Mouse (Mus musculus): ENCODE measurements at regions not wholly inside any gene's neighbourhood (a gene's known extent, or its start where the extent isn't known, plus 50 kb on each side); places are given as distances from the start of the nearest gene placed in this dataset.
A peak's percentile ranks its signal among the peaks of the same experiment; 100 is the strongest.

GRCm38 (mm10) chr12:92292460-92293340 lies 443.7 kb upstream of the Sel1l start:
- DNase-seq (ENCODE audit: low read depth, low spot score): no peak

- no peak for DNase-seq (ENCODE audit: low read depth, low spot score)
Measured at GRCm38 (mm10) chr12:92291490-92291889, 442.5 kb upstream of the Sel1l start.

- DNase-seq (ENCODE audit: low read depth, low spot score): no peak
Measured at GRCm38 (mm10) chr12:92285511-92285910, 436.6 kb upstream of the Sel1l start.

- DNase-seq (ENCODE audit: low read depth, low spot score): no peak
Measured at GRCm38 (mm10) chr12:92280470-92280869, 431.5 kb upstream of the Sel1l start.

- no peak for DNase-seq (ENCODE audit: low read depth, low spot score)
Measured at GRCm38 (mm10) chr12:92251962-92252361, 403.0 kb upstream of the Sel1l start.

GRCm38 (mm10) chr12:92246790-92247451 lies 398.0 kb upstream of the Sel1l start:
- DNase-seq (ENCODE audit: low read depth, low spot score): peak; percentile 34

- DNase-seq (ENCODE audit: low read depth, low spot score): peak; percentile 19
Measured at GRCm38 (mm10) chr12:92239956-92240699, 391.2 kb upstream of the Sel1l start.

- no peak for DNase-seq (ENCODE audit: low read depth, low spot score)
Measured at GRCm38 (mm10) chr12:92233650-92234408, 384.9 kb upstream of the Sel1l start.

- DNase-seq (ENCODE audit: low read depth, low spot score): no peak
Measured at GRCm38 (mm10) chr12:92228585-92228984, 379.6 kb upstream of the Sel1l start.

GRCm38 (mm10) chr12:92203351-92203750 lies 354.4 kb upstream of the Sel1l start:
- DNase-seq (ENCODE audit: low read depth, low spot score): no peak

- no peak for DNase-seq (ENCODE audit: low read depth, low spot score)
Measured at GRCm38 (mm10) chr12:92200602-92201001, 351.6 kb upstream of the Sel1l start.

- DNase-seq (ENCODE audit: low read depth, low spot score): no peak
Measured at GRCm38 (mm10) chr12:92198738-92199477, 350.0 kb upstream of the Sel1l start.

- no peak for DNase-seq (ENCODE audit: low read depth, low spot score)
Measured at GRCm38 (mm10) chr12:92193934-92194685, 345.2 kb upstream of the Sel1l start.

GRCm38 (mm10) chr12:92193199-92193933 lies 344.4 kb upstream of the Sel1l start:
- DNase-seq (ENCODE audit: low read depth, low spot score): no peak

- DNase-seq (ENCODE audit: low read depth, low spot score): peak; percentile 36
Measured at GRCm38 (mm10) chr12:92189022-92189421, 340.1 kb upstream of the Sel1l start.

GRCm38 (mm10) chr12:92187133-92187482 lies 338.2 kb upstream of the Sel1l start:
- DNase-seq (ENCODE audit: low read depth, low spot score): no peak

- no peak for DNase-seq (ENCODE audit: low read depth, low spot score)
Measured at GRCm38 (mm10) chr12:92186448-92187132, 337.6 kb upstream of the Sel1l start.

GRCm38 (mm10) chr12:92179292-92179691 lies 330.3 kb upstream of the Sel1l start:
- no peak for DNase-seq (ENCODE audit: low read depth, low spot score)

GRCm38 (mm10) chr12:92156726-92157125 lies 307.8 kb upstream of the Sel1l start:
- DNase-seq (ENCODE audit: low read depth, low spot score): no peak
